Mouse (Mus musculus): Measurements from ENCODE around the gene Kat7.

- TF ChIP-seq CTCF (IDR thresholded peaks at IDR 0.05; ENCODE audit: extremely low read depth, insufficient read depth, low read length) = no peak
- peak; percentile 76; the same call in 1 of the 2 replicates for TF ChIP-seq POLR2A (IDR thresholded peaks at IDR 0.05; ENCODE audit: extremely low read depth, insufficient read depth, low read length)
Measured at GRCm38 (mm10) chr11:95310007-95310647, at the start of gene Kat7.
